Mouse (Mus musculus) stomach, adult 2 months (tissue): ENCODE results near the gene Rab5if. TPM values are rescaled to one million over a fixed set of nuclear protein-coding genes. Genes with fewer than 3 reads are reported as not detected.

Experiments
- polyA plus RNA-seq: library from polyadenylated mRNA; depleted of rRNA; stranded (reverse); fragments of >200 nt; gene quantifications from 2 replicates; pipeline ENCODE4 v1.2.3, GENCODE M21; 2012; rRNA removed

The Rab5if gene
- polyA plus RNA-seq, result 48.9 and 114 TPM in 2 replicates

DNA sequence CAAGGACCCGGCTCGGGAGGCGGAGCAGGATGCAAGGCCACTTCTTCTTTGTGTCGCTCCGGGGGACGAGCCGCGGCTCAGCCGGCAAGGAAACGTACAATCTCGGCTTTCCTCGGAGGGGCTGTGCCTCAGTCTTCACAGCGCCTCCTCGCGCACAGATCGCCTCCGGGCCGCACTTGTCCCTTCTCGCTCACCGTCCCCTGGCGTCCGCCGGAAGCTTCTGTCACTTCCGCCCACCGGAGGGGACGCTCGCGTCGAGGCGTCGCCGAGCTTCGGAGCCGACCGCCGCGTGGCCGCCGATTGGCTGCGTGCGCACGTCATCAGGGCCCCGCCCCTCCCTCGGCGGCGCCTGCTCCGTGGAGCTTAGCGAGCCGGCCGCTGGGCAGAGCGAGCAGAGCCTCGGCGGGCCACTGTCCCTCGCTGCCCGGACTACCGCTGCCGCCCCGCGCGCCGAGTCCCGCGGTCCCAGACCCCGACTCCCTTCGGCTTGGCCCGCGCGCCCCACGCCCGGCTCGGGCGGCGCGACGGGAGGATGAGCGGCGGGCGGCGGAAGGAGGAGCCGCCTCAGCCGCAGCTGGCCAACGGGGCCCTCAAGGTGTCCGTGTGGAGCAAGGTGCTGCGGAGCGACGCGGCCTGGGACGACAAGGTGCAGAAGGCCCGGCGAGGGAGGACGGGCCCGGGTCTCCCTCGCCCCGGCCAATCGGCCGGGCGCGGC, at the start of gene Rab5if:
TSS of gene Rab5if (plus strand) at position 357 of the 715 bp plus-strand sequence.

GRCm38 (mm10) chr2:156839319-156840191, 23.4 kb upstream of the Rab5if start, which contains the start of gene Tgif2:
TSS of gene Tgif2 (plus strand) at chr2:156840007.

DNA sequence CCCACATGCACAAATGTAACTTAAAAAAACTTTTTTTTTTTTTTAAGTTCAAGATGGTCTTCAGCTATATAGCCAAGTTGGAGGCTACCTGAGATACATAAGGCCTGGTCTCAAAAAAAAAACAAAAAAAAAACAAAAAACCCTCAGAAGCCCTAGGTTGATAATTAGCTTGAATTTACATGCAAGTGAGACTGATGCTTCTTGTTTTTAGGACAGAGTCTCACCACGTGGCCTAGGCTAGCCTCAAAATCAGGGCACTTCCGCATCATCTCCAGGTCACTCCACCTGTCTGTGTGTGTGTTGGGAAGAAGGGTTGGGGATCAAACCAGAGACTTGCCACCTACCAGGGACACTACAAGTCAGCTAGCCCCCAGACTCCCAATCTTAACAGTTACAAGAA, 5.1 kb upstream of the Rab5if start, which contains the start of gene 4930518I15Rik:
TSS of gene 4930518I15Rik (minus strand) at position 112 of the 400 bp plus-strand sequence.

DNA sequence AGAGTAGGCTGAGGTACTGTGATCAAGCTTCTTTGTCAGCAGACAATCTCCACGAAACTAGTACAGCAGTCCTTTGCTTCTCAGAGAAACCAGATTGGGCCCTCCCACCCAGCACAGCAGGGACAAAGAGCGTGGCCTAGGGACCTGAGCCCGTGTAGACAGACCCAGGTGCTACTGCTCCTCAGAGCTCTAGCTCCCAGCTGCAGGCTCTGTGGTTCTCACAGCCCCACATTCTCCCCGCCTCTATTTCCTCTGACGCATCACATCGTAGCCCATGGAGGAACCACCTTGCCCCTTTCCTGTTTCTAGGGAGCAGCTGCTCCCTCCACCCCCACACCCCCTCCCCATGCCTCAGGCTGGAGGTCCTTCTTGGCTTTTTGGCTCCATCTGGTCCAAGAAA, 24.1 kb downstream of the Rab5if start, which contains the start of gene Sla2:
TSS of gene Sla2 (minus strand) at position 176 of the 400 bp plus-strand sequence.

Other genes starting within 250 kb of the Rab5if start
- 54.5 and 70.0 TPM in 2 replicates for gene Dlgap4, start 249.4 kb upstream of the Rab5if start, polyA plus RNA-seq
- gene Myl9, start 87.7 kb upstream of the Rab5if start, polyA plus RNA-seq, result 680 and 914 TPM in 2 replicates
- gene Tgif2, start 23.1 kb upstream of the Rab5if start, polyA plus RNA-seq, result 1.0 and 1.8 TPM in 2 replicates
- gene 4930518I15Rik, start 5.2 kb upstream of the Rab5if start, polyA plus RNA-seq, result 0.23 TPM in 1 of 2 replicates, not detected in the other
- gene Sla2, start 24.1 kb downstream of the Rab5if start, polyA plus RNA-seq, result 0.04 and 0.11 TPM in 2 replicates
- 12.9 and 15.8 TPM in 2 replicates for gene Ndrg3, start 128.9 kb downstream of the Rab5if start, polyA plus RNA-seq
- 0.25 and 0.35 TPM in 2 replicates for gene Dsn1, start 144.0 kb downstream of the Rab5if start, polyA plus RNA-seq
- gene Soga1, start 216.1 kb downstream of the Rab5if start, polyA plus RNA-seq, result 2.6 and 3.6 TPM in 2 replicates
- 0.14 TPM in 1 of 2 replicates, not detected in the other for gene Tldc2, start 223.9 kb downstream of the Rab5if start, polyA plus RNA-seq